Mouse (Mus musculus) frontal cortex, postnatal 14 days (tissue): ENCODE measurements around the gene AW822073.
"Not testable (repeated sequence)": the region's sequence is repeated elsewhere in the genome, so short reads cannot be mapped to it uniquely, and the experiment has no call there.

Experiments used
- DNase-seq, 2 experiments: peaks; one replicate each; pipeline ENCODE4 v3.0.0; 2022; ENCODE audit warnings: low spot score in 2 of 2

Gene AW822073

DNA sequence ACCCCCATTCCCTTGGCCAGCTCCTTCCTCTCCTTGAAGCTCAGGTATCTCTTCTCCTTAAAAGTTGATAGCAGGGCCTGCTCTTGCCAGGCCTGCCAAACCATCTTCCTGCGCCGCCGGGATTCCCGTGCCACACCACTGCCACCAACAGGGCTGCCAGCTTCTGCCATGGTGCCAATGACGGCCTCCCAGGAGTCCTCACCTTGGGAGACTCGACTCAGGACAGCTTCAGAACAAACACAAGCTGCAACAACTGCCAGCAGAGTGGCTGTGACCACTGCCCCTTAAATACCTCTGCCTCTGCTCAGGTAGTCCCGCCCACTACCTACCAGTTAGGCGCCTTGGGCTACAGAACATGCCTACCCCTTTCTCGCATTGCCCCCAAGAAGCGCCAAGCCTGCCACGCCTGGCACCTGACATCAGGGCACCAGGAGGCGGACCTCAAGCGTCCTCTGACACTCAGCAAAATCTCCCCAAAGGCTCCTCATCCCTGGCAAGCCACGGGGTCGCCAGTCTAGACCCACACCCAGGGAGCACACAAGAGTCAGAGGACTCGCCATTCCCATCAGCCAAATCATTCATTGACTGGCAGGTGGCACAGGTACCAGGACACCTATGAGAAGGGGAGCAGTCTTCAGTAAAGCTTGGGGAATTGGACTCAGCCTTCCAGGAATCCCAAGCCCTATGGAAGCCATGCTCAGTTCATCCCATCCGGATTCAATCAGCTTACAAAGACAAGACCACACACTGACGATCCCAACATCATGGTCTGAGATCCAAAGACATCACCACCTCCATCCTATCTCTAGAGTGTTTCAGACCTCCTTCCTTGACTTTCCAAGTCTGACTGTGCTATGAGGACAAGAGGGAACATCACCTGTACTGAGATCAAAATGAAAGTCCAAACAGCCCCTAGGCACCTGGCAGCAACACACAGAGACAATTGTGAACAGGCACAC is at the start of gene AW822073:
AW822073 (minus strand) TSS at position 104 of the 959 bp plus-strand sequence.
- DNase-seq, result not testable (repeated sequence)

DNA sequence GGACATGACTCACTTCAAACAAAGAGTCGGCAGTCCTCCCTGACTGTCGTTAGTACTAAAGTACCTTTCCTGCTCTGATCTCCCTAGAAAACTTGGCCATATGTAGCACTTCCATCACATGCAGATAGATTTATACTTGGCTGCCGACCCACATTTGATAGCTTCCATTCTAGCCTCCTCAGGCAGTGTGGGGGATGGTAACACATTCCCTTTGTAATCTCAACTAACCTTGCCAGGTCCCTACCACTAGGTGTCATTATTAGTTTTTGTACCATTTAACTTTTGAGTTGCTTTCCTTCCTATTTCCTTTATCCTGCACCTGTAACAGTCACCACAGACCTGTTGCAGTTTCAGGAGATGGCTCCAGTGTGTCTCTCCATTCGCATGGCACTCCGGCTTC is 33.7 kb upstream of the AW822073 start:
- no peak for DNase-seq

DNA sequence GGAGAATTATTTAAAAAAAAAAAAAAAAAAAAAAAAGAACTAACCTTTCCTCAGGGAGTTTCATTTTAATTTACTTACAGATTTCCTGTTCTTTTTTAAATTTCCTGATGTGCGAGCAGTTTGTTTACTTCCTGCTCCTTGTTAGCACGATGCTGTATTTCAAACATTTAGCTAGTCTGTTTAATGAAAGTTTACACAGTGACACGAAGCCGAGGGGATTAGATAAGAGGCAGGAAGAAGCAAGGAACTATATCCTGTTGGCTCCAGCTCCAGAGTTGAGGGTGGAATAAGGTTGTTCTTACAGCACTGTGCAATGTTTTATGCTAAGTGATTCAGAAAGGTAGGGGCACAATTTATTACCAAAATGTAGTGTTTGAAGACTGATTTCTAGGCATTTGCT is 31.2 kb upstream of the AW822073 start:
- DNase-seq, result no peak

DNA sequence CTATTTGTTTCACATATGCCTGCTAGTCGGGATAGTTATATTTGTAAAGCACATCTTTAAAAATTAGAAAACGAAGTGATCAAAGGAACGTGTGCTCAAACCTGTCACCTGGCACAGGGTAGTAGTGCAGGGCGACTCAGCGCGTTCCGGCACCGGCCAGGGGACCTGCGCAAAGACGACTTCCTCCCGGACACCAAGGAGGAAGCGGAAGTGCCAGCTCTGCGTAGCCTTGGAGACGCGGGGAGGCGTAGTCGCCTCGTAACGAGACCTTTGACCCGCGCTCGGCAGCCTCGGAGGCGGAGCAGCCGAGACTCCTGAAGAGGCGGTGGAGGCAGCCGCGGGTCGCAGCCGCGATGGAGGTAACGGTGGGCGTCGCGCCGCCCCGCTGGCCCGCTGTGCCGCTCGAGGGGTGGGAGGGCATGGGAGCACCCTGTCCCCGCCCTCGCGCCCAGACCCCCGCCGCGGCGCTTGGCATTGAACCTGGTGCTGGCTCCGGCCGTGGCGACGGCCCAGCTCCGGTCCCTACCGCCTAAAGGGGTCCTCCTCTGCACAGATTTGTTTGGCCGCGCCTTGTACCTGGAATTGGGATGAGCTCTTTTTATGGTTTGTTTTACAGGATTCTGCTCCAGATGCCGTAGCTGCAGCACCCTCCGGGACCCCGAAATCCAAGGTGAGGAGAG is 30.6 kb upstream of the AW822073 start, which contains the start of gene Gcc2:
Gcc2 (plus strand) TSS at position 285 of the 680 bp plus-strand sequence.
- DNase-seq, result peak; percentile 84 to 86

DNA sequence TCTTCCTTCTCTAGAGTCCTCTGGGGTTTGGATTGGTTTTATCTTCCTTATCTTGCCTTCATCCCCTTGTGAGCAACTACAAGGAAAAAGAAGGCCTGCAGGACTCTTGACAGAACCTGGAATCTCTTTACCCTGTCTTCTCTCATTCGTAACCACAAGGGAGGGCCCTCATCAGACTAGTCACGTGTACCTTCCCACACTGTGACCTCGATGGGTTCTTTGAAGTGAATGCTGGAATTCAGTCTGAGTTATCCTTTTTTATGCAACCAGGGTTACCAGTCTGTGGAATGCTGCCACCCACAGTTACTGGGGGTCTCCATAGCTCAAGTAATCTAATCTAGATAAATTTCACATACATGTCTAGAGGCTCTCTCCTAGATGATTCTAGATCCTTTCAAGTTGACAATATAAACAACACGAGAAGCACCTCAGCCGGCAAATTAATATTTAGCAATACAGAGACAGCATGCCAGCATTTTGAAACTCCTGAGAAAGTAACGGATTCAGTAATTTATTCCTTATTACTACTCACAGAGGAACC is 30.0 kb upstream of the AW822073 start:
- DNase-seq, result no peak

DNA sequence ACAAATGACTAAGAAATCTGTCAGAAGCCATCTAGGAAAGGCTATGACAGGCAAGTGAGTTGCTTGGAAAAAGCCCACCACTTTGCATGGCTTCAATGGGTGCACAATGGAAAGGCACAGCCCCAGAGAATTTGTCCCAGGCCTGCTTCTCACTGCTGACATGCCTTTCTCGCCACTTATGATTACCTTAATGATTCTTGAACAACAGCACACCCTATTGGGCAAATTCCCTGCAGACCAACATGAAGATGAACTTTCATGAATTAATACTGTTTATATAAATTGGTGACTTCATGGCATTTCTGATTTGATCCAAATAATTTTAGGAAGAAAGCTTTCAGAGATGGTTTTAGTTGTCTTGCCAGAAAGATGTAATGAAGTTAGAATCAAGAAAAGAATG is 24.8 kb upstream of the AW822073 start:
- DNase-seq, result no peak

DNA sequence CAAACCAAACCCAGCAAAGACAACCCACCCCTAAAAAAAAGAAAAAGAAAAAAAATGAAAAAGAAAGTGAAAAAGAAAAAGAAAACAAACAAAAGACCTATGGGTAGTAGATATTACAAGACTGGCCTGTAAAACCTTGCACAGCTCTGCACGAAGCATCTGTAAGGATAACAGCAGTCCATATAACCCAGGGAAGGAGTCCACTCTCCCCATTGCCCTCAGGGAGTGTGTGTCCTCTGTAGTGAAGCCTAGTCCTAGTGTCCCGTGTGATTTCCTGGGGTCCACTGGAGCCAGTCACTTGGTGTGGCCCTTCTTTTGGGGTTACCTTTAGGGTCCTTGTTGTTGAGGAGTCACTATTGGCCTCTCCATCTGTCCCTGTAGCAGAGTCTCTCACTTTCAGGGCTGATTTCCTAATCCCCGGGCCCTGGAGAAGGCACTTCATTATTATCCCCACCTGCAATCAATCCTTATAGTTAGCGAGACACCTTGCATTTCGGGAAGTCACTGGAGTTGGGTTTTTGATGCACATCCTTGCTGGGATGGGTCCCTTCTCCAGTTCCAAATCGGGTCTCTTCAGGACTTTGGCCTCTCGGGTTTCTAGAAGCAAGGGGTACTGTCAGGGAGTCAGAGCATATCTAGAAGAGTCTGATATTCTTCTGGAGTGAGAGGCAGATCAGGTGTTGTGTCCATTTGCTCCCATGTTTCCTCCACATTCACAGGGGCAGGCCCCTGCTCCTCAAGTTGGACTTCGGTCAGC is 14.4 kb upstream of the AW822073 start:
- peak; percentile 43 to 44 for DNase-seq

DNA sequence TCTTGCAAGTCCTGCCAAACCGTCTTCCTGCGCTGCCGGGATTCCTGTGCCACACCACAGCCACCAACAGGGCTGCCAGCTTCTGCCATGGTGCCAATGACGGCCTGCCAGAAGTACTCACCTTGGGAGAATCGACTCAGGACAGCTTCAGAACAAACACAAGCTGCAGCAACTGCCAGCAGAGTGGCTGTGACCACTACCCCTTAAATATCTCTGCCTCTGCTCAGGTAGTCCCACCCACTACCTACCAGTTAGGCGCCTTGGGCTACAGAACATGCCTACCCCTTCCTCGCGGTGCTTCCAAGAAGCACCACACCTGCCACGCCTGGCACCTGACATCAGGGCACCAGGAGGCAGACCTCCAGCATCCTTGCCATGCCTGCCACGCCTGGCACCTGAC is 11.9 kb upstream of the AW822073 start, which contains the start of gene Gm4981:
Gm4981 (minus strand) TSS at position 89 of the 400 bp plus-strand sequence.
- no peak for DNase-seq

DNA sequence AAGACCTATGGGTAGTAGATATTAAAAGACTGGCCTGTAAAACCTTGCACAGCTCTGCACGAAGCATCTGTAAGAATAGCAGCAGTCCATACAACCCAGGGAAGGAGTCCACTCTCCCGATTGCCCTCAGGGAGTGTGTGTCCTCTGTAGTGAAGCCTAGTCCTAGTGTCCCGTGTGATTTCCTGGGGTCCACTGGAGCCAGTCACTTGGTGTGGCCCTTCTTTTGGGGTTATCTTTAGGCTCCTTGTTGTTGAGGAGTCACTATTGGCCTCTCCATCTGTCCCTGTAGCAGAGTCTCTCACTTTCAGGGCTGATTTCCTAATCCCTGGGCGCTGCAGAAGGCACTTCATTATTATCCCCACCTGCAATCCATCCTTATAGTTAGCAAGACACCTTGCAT is 10.3 kb upstream of the AW822073 start:
- not testable (repeated sequence) for DNase-seq

DNA sequence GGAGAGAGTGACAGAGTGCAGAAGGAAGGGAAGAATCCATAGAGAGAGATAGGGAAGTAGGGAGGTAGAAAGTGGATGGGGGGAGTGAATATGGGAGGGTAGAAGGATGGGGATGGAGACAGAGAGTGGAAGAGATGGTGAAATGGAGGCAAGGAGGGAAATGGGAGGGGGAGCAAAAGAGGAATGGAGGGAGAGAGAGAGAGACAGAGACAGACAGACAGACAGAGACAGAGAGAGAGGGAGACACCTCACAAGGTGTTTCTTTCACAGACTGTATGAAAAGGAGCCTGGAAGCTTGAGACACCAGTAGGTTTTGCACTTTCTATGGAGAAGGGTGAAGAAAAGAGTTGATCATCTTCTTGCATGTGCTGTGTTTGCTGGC is 9.0 kb upstream of the AW822073 start:
- DNase-seq, result not testable (repeated sequence)

DNA sequence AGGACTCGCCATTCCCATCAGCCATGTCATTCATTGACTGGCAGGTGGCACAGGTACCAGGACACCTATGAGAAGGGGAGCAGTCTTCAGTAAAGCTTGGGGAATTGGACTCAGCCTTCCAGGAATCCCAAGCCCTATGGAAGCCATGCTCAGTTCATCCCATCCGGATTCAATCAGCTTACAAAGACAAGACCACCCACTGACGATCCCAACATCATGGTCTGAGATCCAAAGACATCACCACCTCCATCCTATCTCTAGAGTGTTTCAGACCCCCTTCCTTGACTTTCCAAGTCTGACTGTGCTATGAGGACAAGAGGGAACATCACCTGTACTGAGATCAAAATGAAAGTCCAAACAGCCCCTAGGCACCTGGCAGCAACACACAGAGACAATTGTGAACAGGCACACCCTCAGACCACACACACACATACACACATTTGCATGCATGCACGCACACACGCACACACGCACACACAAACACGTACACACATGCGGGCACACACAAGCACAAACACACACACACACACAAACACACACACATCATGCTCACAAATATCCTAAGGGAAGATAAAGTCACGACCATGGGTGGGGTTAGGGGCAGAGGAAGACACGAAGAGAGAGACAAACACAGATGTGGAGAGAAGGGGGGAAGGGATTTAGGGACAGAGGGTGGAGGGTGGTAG is 8.5 kb upstream of the AW822073 start:
- DNase-seq, result not testable (repeated sequence)

DNA sequence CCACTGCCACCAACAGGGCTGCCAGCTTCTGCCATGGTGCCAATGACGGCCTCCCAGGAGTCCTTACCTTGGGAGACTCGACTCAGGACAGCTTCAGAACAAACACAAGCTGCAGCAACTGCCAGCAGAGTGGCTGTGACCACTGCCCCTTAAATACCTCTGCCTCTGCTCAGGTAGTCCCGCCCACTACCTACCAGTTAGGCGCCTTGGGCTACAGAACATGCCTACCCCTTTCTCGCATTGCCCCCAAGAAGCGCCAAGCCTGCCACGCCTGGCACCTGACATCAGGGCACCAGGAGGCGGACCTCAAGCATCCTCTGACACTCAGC is 7.9 kb upstream of the AW822073 start, which contains the start of gene Duxf3:
Duxf3 (minus strand) TSS at position 35 of the 329 bp plus-strand sequence.
- DNase-seq, result not testable (repeated sequence)

DNA sequence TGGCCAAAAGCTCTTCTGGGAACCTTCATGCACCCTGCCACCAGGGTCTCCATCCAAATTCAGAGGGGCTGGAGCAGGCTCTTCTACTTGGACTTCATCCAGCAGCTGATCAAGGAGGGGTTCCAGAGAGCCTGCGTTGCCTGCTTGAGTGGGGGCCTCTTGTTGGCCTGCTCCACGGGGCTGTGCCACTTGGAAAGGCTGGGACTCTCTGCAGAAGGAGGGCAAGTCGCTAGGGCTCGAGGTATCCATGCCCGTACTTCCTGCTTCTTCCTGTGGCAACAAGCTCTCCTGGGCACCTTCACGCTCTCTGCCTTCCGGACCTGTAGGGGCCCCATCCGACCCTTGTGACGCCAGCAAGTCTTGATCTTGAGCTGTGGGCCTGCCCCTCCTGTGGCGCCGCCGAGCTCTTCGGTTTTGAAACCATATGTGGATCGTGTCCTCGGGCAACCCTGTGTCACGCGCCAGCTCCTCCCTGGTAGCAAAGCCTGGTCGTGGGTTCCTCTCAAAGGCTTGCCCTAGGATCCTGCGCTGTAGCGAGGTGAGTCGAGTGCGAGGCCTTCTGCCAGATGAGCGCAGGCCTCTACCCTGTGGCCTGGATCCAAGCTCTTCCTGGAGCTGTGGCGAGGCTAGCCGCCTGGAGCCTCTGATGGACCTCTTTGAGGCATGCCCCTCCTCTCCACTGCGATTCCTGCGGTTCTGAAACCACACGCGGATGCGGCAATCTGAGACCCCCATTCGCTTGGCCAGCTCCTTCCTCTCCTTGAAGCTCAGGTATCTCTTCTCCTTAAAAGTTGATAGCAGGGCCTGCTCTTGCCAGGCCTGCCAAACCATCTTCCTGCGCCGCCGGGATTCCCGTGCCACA is 7.3 kb upstream of the AW822073 start:
- peak; percentile 59 to 73 for DNase-seq

DNA sequence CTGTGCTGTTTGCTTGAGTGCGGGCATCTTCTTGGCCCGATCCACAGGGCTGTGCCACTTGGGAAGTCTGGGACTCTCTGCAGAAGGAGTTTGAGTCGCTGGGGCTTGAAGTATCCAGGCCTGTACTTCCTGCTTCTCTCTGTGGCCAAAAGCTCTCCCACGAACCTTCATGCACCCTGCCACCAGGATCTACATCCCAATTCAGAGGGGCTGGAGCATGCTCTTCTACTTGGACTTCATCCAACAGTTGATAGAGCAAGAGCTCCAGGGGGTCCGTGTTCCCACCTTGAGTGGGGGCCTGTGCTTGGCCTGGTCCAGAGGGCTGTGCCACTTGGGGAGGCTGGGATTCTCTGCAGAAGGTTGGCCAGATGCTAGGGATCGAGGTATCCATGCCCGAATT is 6.4 kb upstream of the AW822073 start:
- DNase-seq, result not testable (repeated sequence)

DNA sequence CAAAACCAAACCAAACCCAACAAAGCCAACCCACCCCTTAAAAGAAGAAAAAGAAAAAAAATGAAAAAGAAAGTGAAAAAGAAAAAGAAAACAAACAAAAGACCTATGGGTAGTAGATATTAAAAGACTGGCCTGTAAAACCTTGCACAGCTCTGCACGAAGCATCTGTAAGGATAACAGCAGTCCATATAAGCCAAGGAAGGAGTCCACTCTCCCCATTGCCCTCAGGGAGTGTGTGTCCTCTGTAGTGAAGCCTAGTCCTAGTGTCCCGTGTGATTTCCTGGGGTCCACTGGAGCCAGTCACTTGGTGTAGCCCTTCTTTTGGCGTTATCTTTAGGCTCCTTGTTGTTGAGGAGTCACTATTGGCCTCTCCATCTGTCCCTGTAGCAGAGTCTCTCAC is 5.3 kb upstream of the AW822073 start:
- DNase-seq, result not testable (repeated sequence)

DNA sequence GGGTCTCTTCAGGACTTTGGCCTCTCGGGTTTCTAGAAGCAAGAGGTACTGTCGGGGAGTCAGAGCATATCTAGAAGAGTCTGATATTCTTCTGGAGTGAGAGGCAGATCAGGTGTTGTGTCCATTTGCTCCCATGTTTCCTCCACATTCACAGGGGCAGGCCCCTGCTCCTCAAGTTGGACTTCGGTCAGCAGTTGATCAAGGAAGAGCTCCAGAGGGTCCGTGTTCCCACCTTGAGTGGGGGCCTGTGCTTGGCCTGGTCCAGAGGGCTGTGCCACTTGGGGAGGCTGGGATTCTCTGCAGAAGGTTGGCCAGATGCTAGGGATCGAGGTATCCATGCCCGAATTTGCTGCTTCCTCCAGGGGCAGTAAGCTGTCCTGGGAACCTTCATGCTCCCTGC is 3.1 kb upstream of the AW822073 start:
- DNase-seq, result not testable (repeated sequence)

DNA sequence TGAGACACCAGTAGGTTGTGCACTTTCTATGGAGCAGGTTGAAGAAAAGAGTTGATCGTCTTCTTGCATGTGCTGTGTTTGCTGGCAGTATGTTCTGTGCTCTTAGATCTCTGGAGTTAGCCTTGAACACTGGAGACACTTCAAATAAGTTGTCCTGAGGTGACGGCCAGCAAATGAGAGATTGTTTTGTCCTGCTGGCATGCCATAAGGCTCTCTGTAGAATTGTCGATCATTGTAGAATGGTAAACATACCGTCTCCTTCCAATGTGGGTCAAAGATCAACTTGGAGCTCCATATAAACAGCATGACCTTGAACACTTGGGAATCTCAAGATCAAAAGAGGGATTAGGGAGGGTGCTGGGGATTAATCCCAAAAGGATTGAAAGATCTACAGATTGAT is 1.6 kb upstream of the AW822073 start:
- not testable (repeated sequence) for DNase-seq

DNA sequence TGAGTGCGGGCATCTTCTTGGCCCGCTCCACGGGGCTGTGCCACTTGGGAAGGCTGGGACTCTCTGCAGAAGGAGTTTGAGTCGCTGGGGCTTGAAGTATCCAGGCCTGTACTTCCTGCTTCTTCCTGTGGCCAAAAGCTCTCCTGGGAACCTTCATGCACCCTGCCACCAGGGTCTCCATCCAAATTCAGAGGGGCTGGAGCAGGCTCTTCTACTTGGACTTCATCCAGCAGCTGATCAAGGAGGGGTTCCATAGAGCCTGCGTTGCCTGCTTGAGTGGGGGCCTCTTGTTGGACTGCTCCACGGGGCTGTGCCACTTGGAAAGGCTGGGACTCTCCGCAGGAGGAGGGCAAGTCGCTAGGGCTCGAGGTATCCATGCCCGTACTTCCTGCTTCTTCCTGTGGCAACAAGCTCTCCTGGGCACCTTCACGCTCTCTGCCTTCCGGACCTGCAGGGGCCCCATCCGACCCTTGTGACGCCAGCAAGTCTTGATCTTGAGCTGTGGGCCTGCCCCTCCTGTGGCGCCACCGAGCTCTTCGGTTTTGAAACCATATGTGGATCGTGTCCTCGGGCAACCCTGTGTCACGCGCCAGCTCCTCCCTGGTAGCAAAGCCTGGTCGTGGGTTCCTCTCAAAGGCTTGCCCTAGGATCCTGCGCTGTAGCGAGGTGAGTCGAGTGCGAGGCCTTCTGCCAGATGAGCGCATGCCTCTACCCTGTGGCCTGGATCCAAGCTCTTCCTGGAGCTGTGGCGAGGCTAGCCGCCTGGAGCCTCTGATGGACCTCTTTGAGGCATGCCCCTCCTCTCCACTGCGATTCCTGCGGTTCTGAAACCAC is 541 bp downstream of the AW822073 start:
- peak; percentile 50 to 59 for DNase-seq

DNA sequence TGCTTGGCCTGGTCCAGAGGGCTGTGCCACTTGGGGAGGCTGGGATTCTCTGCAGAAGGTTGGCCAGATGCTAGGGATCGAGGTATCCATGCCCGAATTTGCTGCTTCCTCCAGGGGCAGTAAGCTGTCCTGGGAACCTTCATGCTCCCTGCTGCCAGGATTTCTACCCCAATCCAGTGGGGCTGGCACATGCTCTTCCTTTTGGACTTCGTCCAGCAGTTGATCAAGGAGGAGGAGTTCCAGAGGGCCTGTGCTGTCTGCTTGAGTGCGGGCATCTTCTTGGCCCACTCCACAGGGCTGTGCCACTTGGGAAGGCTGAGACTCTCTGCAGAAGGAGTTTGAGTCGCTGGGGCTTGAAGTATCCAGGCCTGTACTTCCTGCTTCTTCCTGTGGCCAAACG is 1.6 kb downstream of the AW822073 start:
- not testable (repeated sequence) for DNase-seq
